Mouse (Mus musculus) spleen, adult 12 weeks (tissue): Measurements from ENCODE around the gene Gpr37l1.
A peak's percentile ranks its signal among the peaks of the same experiment; 100 is the strongest.

Experiments
- DNase-seq: peaks from one replicate; pipeline ENCODE4 v3.0.0; 2022; ENCODE audit warnings: low spot score

The Gpr37l1 gene

DNA sequence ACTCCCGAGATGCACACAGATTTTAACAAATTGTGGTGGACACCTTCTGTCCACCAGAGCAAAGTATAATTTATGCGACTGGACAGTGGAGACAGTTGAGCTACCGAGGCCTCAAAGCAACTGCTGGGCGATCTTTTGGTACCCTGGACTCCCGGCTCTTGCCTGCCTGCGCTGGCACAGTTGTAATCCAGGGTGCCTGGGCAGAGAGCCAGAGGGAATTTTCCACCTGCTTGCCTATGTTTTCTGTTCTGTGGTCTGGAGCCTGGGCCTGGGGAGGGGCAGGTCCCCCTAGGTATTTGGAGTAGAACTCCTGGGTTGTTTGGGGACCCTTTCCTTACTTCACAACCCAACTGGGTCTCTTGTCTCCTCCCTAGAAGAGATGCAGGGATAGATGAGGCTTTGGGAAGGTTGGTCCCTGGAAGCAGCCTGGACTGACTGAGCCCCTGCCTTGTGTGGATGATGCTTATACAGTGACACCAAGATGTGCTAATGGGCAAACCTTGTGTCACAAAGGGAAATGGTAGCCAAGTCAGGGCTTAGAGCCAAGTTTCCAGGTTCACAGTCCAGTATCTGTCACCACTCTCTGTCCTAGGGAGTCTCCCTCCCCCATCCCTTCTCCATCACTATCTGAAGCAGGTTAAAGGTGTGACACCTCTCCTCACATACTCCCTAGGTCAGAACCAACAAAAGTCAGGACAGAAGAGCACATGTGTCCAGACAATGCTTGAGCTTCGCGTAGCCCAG, 14.6 kb upstream of the Gpr37l1 start:
- DNase-seq: no peak

- no peak for DNase-seq
Observed at GRCm38 (mm10) chr1:135181275-135181674, 13.8 kb upstream of the Gpr37l1 start.

- DNase-seq: no peak
Observed at GRCm38 (mm10) chr1:135180830-135181229, 13.3 kb upstream of the Gpr37l1 start.

GRCm38 (mm10) chr1:135178863-135179262, 11.4 kb upstream of the Gpr37l1 start:
- no peak for DNase-seq

- no peak for DNase-seq
Observed at GRCm38 (mm10) chr1:135177724-135178123, 10.2 kb upstream of the Gpr37l1 start.

GRCm38 (mm10) chr1:135175176-135175575, 7.7 kb upstream of the Gpr37l1 start:
- no peak for DNase-seq

- DNase-seq: no peak
Observed at GRCm38 (mm10) chr1:135173311-135173710, 5.8 kb upstream of the Gpr37l1 start.

DNA sequence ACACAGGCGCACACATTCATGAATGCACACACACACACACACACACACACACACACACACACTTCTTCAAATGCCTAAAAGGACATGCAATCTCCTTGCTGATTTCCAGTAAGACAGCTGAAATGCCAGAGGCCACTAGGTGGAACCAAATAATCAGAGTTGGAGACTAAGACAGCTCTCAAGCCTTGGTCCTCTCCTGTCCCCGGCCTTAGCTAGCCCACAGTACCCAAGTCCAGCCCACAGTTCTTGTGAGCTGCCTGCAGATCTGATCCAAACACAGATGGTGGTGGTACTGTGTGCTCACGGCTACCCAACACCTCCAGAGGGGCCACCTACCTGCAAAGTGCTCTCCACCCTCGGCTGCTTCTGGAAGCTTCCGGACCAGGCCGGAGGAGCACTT, 4.5 kb upstream of the Gpr37l1 start:
- no peak for DNase-seq

DNA sequence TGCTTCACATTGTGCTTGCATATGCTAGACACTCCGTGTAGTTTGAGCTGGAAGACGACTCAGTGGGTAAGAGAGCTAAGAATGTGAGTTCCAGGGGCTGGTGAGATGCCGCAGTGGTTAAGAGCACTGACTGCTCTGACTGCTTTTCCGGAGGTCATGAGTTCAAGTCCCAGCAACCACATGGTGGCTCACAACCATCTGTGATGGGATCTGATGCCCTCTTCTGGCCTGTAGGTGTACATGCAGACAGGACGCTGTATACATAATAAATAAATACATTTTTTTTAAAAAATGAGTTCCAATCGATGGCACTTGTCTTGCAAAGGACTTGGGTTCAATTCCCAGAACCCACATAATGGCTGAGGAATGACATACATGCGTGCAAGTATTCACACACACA, 3.7 kb upstream of the Gpr37l1 start:
- DNase-seq: no peak

DNA sequence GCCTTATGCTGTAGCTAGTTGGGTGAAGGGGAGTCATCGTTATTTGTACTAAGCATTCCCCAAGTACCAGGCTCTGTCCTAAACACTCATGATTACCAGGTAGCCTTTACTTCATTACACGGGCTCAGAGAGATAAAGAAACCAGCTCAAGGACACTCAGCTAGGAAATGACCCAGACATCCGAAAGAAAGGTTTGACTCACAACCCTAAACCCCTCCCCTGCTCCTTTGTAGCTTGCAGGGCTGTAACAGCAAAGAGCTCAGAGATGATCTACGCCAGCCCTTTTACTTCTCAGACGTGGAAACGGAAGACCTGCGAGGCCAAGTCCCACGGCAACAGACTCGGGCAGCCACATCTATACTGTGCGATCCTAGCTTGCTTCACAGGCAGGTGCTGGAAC, 2.8 kb upstream of the Gpr37l1 start:
- DNase-seq: no peak

DNA sequence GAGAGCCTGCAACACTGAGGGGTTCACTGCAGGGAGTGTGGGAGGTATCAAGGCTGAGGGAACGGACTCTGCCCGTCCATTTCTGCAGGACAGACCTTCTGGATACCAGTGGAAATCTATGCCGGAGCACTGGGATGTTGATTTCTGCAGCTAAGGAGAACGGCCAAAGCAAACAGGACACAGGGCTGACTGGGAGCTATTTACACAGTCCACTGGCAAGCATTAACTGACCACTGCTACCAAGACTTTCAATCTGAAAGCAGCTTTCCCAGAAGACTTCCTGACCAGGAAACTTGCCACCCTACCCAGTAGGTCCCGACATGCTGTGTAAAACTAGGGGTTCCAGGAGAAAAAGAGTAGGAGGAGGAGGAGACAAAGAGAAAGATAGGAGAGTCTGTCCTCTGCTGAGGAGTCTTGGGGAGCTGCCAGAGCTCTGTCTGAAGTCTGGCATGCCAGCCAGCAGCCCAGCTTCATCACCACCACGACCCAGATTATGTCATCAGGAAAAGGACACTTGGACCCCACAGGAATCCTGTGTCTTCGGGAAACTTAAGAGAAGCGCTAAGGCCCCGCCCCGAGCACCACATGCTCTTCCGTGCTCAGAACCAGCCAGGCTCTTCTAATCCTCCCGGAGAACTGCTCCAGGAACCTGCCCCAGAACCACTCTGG, 2.2 kb upstream of the Gpr37l1 start:
- no peak for DNase-seq

- no peak for DNase-seq
Observed at GRCm38 (mm10) chr1:135168453-135169200, 1.1 kb upstream of the Gpr37l1 start.

DNA sequence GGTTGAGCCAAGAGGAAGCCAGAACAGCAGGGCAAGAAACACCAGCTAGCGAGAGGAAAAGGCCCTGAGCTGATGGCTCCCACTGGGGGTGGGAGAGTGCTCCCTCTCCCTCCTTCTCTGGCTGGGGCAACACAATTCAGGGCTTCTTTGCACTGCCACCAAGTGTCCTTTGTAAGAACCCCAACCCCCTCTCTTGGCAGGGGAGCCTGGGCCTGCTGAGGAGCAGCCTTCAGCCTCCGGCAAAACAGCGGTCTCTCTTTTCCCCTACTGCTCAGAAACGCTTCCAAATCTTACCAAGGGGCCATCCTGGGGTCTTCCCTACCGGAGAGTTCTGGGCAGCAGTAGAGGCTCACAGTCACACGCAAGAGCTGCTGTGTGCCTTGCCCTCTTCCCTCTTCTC, 4.8 kb downstream of the Gpr37l1 start:
- DNase-seq: no peak

DNA sequence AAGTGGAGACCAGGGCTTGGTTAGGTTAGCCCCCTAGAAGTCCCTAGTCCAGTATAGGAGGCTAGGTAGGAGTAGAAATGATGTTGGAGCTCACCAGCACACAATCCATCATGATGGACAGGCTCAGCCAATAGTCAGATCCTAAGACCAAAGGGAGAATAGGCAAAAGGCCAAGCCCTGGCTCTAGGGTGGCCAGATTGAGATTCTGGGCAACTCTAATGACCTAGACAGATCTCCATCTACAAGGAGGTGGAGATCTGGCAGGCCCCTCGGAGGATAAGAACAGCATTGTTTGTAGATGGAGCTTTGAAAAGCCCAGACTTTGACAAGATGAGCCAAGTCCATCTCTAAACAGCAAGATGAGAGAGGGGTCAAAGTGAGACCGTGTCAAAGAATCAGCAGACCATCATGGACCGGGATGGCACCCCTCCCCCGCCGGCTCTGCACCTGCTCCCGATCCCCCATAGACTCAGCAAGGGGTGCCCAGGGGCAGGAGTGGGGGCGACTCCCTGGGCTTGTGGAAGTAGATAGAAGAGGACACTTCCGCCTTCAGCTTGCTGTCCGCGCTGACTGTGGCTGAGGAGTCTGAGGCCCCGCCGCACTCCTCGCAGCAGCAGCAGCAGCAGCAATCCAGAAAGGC, 7.0 kb downstream of the Gpr37l1 start:
- DNase-seq: no peak

GRCm38 (mm10) chr1:135159556-135160123, 7.8 kb downstream of the Gpr37l1 start:
- DNase-seq: no peak

- no peak for DNase-seq
Observed at GRCm38 (mm10) chr1:135159074-135159473, 8.4 kb downstream of the Gpr37l1 start.

- DNase-seq: no peak
Observed at GRCm38 (mm10) chr1:135158633-135159032, 8.8 kb downstream of the Gpr37l1 start.

GRCm38 (mm10) chr1:135156300-135156699, 11.2 kb downstream of the Gpr37l1 start:
- no peak for DNase-seq

- peak; percentile 82 for DNase-seq
Observed at GRCm38 (mm10) chr1:135154411-135154959, 13.0 kb downstream of the Gpr37l1 start.

DNA sequence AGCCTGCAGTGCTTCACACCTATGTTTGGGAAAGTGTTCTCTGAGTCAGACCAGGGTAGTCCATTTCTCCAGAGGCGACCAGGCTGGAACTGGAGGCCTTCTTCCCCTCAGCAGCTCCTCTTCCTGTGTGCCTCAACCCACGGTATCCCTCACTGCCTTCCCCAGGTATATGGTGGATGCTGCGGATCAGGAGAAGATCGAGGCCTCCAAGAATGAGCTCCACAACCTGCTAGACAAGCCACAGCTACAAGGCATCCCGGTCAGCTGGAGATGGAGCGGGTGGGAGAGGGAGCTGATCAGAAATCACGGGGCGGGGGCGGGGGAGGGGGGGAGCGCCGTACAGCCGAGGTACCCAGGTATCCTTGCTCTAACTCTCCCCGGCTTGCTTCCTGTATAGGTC, 13.5 kb downstream of the Gpr37l1 start:
- no peak for DNase-seq

- DNase-seq: no peak
Observed at GRCm38 (mm10) chr1:135148996-135149395, 18.5 kb downstream of the Gpr37l1 start.

GRCm38 (mm10) chr1:135148476-135148875, 19.0 kb downstream of the Gpr37l1 start:
- no peak for DNase-seq
